Mouse (Mus musculus): ENCODE measurements at regions not wholly inside any gene's neighbourhood (a gene's known extent, or its start where the extent isn't known, plus 50 kb on each side); places are given as distances from the start of the nearest gene placed in this dataset.

DNA sequence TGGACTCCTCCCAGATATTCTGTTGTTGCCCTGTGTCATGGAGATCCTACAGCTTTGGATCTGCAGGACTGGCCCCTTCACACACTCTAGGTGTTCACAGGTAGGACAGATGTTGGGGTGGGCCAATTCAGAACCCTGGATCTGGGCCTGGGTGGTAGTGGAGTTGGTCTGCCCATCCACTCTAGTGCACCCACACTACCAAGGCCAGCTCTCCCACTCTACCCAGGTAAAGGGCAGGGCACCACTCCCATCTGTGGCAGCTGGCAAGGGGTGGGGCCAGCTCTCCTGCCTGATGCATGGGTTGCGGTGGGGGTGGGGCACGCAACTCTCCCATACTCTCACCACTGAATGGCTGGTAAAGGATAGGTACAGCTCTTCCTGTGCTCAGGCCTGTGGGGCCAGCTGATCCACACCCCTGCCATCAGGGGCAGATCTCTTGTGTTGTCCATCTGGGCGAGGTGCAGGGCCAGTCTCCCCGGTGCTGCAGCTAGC is 76.5 kb downstream of the Gja1 start:
- no peak for DNase-seq (ENCODE audit: low read depth, low spot score)

DNA sequence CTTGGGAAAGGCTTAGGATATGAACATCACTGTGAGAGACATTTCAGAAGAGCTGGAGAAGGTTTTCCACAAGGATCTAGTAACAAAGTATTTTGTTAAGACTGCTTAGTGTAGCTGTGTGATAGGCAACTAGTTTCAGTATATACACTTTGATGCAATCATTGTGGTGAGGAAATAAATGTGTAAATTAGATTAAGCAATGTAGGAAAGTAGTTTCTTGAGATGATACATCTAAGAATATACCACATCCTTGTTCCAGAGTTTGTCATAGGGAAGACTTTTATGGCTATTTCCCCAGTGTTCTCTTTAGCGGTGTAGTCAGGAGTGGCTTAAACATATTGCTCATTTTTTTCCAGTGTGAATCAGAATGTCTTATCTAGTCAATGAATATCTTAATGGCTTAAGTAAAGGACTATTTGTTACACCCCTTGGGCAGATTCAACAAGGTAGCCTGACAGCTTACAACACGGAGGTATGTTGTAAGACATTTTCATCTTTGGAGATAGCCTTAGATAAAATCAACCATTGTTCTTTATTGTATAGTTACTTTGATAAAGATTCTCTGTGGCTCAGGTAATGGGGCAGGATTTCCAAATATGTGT is 78.8 kb downstream of the Gja1 start:
- DNase-seq (ENCODE audit: low read depth, low spot score): no peak

DNA sequence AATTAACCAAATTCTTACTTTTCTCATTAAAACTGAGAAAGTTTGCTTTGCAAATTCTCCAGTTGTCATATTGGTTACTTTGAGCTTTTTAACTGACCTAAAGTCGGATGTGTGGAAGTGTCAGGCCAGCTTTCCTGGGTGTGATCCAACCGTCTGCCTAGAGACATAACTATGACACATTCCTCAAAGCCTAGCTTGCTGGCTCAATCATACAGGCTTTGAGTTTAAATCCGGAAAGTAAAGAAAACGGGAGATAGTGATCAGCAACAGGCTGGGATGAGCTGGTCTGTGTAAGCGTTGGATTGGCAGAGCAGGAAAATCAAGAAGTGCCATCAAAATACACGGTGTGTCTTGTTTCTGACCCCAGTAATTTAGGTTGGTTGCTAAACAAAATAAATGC is 91.4 kb downstream of the Gja1 start:
- no peak for DNase-seq (ENCODE audit: low read depth, low spot score)

DNA sequence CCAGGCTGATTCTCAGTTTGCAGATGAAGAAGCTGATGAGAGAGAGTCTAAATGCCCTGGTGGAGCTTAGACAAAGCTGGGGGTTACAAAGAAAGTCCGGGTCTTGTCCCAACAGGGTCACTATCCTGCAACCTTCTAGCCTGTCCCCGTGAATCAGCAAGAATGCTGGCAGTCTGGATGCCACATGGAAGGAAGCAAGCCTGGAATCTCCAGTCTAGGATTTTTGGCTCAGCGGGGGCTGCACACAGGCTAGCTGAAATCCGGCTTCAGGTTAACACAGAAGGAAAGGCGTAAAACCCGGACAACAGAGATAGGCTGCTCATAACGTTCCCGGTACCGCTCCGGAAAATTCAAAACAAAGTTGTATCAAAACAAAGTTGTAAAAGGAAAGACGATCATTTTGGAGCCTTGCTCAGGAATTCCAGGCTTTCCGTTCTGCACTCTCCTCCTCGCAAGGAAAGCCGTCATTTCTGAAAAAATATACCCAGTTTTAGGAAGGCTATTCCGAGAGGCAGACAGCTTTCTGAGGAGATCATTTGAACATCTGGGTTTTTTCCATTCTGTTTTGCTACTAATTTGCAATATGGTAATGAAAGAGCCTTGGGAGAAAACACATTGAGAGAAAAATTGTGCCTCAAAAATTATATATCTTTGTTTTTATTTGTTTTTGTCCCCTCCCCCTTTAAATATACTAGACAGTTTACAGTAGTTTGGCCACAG is 92.0 kb downstream of the Gja1 start:
- DNase-seq (ENCODE audit: low read depth, low spot score): no peak

DNA sequence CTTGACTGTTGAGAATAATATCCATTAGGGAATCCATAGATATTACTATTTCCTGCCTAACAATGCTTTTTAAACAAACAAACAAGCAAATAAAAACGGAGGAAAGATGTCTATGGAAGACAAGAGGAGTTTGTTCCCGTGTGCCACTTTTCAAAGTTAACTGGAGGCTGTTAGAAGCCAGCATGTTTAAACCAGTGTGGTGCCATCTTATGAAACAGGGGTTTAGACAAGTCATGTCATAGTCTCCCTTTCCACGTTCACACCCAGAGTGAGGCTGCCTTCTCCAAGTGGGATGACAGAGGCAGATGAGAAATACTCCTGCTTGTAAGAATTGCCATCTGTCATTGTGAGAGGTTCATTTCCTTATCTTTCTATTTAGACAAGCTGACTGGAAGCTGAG is 92.8 kb downstream of the Gja1 start:
- no peak for DNase-seq (ENCODE audit: low read depth, low spot score)

DNA sequence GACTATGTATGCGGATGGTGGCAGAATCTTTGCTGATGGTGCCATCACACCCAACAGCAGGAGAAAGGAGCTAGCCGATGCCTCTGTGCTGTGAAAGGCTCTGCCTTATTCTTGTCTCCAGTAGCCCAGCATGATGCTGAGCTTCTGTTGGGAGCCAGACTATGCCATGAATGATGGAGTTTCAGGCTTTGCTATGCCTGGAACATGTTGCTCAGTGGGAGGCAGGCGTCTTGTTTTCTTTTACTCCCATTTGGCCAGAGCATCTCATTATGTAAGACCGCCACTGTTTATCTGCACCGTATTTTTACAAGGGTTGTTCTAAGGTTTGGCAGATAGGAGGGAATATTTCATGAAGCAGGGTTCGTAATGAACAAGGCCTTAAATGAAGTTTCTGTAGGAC is 97.8 kb downstream of the Gja1 start:
- DNase-seq (ENCODE audit: low read depth, low spot score): no peak

DNA sequence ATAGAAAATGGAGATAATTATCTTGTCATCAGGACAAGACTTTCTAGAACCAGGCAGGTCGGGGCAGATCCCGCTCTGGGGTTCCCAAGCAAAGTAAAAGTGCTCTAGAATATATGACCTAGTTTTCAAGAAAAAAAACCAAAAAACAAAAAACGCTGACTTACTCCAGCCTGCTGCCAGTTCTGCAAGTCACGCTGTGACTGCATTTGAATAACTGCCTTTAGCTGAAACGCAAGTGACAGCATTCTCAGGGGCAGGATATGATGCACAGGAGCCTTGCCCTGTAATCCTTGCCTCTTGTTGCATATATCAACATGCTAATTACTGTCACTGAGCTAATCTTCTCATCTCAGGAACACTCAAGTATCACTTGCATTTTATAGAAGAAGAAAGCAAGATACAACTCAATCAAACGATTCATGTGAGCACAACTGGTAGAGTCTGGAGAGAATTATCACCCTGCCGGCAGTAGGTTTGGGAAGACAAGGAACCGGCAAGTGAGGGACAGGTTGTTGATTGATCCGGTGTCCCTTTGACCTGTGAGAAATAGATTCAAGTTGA is 105.1 kb downstream of the Gja1 start:
- DNase-seq (ENCODE audit: low read depth, low spot score): no peak

DNA sequence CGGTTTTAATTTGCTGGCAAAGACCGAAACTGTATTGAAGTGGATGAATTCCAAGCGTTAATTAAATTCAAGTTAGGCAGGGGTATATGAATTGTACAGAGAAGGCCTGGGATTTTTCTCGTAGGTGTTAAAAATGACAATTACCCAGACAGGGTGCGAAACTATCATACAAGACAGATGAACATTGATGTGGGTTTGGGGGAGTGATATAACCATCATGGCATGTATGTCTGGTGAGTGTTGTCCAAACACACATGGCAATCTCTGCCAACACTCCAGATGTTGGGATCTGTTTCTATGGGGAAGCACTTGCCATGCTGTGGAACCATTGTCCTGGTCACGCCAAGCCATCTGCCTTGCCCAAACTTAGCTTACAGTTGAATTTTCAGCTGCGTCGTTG is 107.8 kb downstream of the Gja1 start:
- DNase-seq (ENCODE audit: low read depth, low spot score): no peak

DNA sequence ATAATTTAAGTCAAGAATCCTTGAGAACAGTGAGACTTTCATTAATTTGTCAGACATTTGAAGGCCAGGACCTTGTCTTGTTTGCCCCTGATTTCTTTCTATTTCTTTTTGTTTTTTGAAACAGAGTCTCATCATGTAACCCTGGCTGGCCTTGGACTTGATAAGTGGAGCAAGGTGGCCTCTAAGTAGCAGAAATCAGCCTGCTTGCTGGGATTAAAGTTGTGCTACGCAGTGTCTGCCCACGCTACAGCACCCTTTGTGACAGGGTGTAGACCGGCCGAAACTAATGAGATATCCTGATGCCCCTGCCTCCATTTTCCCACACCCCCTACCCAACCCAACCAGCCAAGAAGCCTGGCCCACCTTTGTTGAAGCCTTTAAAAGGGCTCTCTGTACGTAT is 108.6 kb downstream of the Gja1 start:
- no peak for DNase-seq (ENCODE audit: low read depth, low spot score)

DNA sequence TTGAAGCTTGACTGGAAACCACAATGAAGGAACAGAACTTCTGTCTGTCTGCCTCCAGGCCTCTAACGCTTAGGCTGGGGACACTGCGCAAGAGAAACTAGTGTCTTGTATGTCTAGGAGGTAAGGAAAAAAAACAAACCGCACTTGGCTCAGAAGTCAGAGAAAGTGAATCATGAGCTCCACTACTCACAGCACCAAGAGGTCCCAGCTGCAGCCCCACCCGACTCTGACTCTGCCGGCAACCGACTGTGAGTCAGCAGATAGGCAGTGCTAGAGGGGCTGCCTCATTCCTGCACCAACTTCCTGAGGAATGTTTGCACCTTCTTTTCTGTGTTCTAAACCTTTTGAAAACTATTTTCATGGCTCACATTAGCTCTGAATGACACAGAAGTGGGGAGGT is 109.5 kb downstream of the Gja1 start:
- DNase-seq (ENCODE audit: low read depth, low spot score): peak; percentile 2

DNA sequence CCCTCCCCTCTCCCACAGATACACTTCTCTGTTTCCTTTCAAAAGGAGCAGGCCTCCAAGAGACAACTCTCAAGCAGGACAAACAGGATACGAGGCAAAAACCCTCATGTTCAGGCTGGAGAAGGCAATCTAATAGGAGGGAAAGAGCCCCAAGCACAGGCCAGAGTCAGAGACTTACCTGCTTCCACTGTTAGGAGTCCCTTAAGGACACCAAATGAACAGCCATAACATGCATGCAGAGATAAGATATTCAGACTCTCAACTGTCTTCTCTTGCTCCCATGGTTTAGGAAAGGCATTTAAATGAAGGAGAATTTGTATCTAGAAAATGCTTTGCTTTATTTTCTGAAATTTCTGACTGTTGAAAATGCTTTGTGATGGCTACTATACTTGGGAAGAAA is 116.3 kb downstream of the Gja1 start:
- no peak for DNase-seq (ENCODE audit: low read depth, low spot score)

DNA sequence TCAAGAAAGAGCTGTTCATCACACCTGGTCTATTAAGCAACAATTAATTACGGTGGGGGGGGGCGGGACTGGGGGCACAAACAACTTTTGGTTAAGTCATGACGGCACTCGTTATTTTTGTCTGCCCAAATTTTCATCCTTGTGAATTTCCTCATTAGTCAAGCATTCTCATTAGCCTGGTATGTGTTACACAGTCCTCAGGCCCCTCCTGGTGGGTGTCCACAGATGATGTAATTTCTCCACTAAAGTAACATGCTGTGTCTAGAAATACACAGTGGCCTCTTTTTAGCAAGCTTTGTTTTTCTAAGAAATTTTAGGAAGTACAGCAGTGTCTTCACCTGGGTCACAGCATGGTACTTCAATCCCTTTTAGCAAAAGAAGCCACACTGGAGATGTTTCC is 118.2 kb downstream of the Gja1 start:
- no peak for DNase-seq (ENCODE audit: low read depth, low spot score)

DNA sequence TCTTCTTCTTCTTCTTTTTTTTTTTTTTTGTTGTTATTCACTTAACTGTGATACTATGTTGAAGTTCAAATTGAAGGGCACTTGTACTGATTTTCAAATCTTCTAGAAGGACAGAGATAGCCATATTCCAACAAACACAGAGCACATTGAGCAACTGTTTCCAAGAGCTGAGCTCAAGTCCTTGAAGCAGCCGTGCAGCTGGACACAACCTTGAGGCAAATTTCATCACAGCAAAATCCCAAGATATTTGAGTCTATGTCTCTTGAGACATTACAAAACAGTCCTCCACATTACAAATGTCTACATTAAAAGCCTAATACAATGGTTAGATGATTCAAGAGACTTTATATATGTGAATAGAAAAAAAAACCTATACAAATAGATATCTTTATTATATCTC is 141.9 kb downstream of the Gja1 start:
- DNase-seq (ENCODE audit: low read depth, low spot score): no peak

DNA sequence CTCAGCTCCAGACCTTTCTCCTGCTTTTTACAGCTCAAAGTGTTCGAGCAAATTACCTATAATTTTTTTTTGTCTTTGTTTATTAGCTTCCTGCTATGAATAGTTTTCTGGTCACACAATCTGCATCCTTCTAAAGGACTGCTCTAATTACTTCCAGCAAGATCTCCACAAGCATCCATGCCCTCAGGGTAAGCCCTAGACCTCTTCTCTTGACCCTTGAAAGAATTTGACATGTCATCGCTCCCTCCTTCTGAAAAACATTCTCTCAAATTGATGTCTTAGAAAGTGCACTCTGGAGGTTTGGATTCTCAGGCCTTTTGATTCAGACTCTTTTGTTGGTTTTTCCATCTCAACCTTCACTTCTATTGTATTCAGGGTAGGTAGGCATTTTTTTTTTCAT is 148.7 kb downstream of the Gja1 start:
- no peak for DNase-seq (ENCODE audit: low read depth, low spot score)

DNA sequence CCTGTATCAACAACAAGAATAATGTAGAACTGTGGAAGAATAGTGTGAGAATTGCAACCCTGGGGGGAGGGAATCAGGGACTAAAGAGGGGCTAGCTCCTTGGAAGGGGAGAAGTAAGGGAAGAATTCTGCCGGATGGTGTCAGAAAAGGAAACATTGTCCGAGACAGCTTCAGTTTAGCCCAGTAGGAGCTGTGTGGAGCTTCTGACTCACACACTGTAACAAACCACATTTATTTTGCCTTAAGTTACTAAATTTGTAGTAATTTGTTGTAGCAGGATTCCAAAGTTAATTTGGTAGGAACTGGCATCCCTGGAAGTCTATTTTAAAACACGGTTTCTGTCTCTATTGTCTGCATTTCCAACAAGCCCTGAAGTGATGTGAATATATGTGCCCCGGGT is 160.0 kb downstream of the Gja1 start:
- DNase-seq (ENCODE audit: low read depth, low spot score): no peak

DNA sequence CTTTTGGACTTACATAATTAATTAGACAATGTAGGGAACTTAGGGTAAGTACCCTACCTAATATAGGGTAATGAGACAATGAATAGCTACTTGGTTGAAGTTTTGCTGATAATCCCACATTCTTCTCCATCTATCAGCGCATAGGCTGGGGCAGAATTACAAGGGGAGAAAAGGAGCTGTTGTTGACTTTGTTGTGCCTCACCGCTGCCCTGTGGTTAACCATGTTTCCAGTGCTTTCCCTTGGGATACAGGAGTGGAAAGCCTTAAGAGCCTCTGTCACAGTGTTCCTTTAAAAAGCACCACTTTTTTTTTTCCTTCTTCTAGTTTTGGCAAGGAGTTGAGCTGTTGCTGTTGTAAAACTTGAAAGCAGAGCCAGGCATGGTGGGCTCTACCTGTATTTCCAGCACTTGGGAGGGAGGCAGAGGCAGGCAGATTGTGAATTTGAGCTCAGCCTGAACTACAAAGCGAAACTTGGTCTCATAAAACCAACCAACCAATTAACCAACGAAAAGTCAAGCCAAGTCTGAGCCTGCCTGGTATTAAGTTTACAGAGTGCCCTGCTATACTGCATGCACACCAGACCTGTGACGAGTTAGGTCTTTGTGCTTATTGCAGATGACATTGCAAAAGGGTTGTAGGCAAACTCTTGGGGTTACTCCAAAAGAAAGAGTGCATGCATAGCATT is 162.8 kb downstream of the Gja1 start:
- DNase-seq (ENCODE audit: low read depth, low spot score): no peak

DNA sequence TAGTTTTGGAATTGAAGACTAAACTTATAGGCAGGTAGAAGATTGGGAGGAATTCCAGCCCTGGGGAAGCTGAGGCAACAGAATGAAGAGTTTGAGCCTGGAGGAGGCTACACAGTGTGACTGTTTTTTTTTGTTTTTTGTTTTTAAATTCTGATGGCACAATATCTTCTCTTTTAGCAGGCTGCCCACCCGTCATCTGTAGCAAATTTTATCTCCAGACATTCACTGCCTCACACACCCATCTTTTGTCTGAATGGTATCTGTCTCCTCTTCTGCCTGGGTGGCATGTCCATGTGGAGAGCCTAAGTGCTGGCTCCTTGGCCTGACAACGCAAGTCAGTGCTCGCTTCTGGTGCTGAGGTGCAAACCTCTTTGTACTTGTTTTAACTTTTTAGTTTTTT is 165.0 kb downstream of the Gja1 start:
- DNase-seq (ENCODE audit: low read depth, low spot score): no peak

DNA sequence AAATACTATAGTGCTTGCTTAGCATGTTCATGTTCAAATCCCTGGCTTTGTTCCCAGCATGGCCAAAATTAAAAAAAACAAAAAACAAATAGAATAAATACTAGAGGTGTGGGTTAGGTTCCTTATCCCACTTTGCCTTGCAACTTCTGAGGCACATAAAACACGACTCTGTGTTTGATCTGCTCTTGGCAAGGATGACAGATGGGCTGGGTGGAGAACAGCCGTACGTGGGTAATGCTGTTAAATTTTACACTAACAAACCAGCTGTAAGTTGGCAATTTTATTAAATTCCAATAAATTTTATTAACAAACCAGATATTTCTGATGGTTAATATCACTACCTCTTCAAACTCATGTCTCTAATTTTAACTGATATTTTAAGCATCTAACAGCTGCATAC is 168.9 kb downstream of the Gja1 start:
- DNase-seq (ENCODE audit: low read depth, low spot score): no peak

DNA sequence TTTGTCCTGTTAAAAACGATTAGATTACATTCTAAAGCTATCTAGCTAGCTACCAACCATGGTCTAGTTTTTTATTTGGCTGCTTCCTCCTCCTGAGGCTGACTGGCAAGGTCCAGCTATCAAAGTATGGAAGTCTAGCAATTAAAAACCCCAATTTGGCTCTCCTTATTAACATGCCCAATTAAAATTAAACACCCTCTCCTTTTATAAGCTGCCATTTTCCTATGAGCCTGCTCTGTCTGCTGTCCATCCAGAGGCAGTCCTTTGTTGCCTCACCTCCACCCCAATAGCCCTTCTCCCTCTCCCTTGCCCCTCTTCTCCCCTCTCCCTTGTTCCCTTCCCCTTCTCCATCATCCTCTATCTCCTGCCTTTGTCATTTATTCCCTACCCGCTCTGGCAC is 169.7 kb downstream of the Gja1 start:
- no peak for DNase-seq (ENCODE audit: low read depth, low spot score)

DNA sequence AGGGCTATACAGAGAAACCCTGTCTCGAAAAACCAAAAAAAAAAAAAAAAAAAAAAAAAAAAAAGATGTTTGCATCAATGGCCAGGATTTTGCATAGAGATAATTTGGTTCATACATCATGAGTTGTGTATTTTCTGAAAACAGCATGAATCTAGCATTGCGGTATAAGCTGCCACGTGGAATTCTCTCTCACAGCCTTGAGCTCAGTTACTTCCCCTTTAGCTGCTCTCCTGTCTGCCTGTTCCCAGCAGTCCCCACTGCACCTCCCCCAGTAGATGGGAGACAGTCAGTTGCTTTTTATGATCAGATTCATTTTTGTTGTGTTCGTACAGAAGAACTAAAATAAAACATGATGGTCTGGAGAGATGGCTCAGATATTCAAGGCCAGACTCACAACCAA is 170.7 kb downstream of the Gja1 start:
- DNase-seq (ENCODE audit: low read depth, low spot score): no peak

DNA sequence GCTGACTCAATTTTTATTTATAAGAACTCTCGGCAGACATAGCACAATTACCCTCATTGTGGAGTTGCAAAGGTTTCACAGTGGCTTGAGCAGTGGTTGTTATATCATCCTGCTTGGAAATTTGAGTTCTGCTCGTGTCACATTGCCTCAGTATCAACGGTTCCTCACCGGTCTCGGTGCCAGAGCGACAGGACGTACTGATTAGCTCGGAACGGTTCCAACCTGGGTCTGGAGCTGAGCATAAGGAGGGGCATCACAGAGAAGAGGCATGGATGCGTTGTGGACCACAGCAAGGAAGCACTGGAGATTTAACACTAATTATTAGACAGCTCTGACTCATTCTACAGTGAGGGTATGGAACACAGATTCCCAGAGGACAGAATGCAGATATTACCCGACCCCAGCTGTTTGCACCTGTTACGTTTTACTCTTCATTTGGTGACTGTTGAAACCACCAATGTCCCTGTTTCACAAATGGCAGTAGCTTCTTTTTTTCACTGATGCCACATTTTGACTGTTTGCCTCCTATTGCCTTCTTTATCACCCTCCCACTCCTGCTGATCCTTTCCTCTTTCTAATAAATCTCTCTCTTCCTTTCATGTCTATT is 189.8 kb downstream of the Gja1 start:
- DNase-seq (ENCODE audit: low read depth, low spot score): no peak

DNA sequence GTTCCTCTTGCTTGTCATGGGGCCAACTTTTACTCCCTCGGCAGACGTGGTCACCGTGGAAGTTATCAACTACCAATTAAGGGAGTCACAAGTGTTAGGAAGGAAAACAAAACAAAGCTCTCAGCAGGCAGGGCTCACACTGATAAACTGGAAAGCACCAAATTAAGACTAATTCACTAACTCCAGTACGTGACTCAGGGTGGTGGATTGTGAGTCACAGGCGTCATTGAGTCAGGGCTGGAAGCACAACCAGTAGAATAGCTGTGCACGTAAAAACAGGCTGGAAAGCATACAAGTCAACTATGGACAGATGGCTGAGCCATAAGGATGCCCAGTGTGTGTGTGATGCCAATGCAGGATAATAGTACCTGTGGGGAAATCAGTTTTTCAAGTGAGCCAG is 204.9 kb downstream of the Gja1 start:
- DNase-seq (ENCODE audit: low read depth, low spot score): no peak
